Mouse (Mus musculus): ENCODE measurements around the gene Mapk8ip1. TPM values are rescaled to one million over a fixed set of nuclear protein-coding genes. Genes with fewer than 3 reads are reported as not detected.

Gene Mapk8ip1
- polyA plus RNA-seq, 1 experiment from 2014 or later = 18.8 TPM

DNA sequence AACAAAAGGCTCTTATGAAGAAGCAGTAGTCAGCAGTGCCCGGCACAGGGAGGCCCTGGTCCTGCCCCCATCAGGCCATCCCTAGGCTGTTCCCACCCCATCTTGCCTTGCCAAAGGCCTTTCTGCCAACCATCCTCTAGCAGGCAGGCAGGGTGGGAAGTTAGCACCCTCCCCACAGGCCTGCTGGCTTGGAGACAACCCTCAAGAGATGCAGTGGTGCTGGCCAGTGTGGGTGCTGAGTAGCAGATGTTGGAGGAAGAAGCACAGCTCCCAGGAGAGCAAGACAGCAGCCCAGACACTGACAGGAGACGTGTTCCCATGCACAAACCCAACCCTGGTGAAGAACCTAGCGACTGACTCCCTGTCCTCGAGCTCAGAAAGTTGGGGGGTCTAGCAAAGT lies 13.4 kb downstream of the Mapk8ip1 start:
- Histone ChIP-seq H3K4me3 (ENCODE audit: low read depth, low read length) (no peak overlapping the region; the same call in 1 of the 2 replicates), H3K9me3 (replicated peaks; ENCODE audit: control insufficient read depth, low read length) (no peaks in the 10 kb centered on the region)

DNA sequence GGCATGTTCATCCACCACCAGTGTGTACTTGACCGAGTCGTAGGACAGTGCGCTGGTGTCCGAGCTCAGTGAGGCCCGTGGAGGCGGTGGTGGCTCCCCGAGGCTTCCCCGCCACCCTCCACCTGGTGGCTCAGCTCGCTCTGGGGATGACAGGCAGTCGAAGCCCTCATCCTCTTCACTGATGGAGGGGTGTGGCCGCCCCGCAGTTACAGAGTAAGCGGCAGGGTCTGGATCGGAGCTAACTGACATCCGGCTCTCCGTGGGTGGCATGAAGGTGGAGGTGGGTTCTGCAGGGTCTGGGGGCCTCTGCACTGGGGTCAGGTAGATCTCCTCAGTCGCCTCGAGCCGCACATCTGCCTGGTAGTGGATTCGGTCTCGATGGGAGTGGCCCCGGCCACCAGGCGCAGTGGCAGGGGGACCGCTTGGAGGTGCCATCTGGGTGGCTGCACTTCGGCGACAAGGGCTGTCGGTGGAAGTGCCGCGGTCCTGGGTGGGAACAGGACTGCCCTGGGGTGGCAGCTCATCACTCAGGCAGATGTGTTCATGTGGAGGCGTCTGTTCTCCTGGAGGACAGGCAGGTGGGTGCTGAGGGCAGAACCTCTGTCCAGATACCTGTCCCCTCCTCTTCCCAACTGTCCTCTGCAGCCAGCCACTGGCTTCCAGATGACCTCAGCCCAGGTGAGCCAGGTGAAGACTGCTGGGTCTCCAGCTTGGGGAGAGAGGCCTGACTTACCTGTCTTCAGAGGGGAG lies 14.1 kb downstream of the Mapk8ip1 start:
- Histone ChIP-seq H3K4me2 (ENCODE audit: low read depth, low read length) (no peak overlapping the region), H3K27ac (replicated peaks; ENCODE audit: low read depth, low read length) (no peak overlapping the region), H3K36me3 (replicated peaks; ENCODE audit: control insufficient read depth, insufficient read depth, low read depth, low read length) (peaks cover 4% of the 10 kb centered on the region; the same call in 1 of the 2 replicates), H3K4me1 (ENCODE audit: control insufficient read depth, insufficient read depth, low read length) (peaks cover 15% of the 10 kb centered on the region), H3K9me3 (replicated peaks; ENCODE audit: control insufficient read depth, low read length) (no peaks in the 10 kb centered on the region), H3K27me3 (ENCODE audit: control insufficient read depth, insufficient read depth, low read length) (no peaks in the 10 kb centered on the region), H3K4me3 (ENCODE audit: low read depth, low read length) (no peak overlapping the region), H3K9ac (replicated peaks; ENCODE audit: low read length) (no peak overlapping the region)
- ATAC-seq (replicated peaks; ENCODE audit: insufficient number of reproducible peaks, low FRiP score, low TSS enrichment, low read depth) = no peak
- WGBS = 87% methylated on average over 30 of the region's 30 CpGs
- DNase-seq (ENCODE audit: low spot score) = no peak

More for the DNA sequence above, 13.4 kb downstream of the Mapk8ip1 start:
- Histone ChIP-seq H3K27ac (replicated peaks; ENCODE audit: low read depth, low read length) (no peak overlapping the region), H3K36me3 (replicated peaks; ENCODE audit: control insufficient read depth, insufficient read depth, low read depth, low read length) (peaks cover 4% of the 10 kb centered on the region; the same call in 1 of the 2 replicates), H3K4me2 (ENCODE audit: low read depth, low read length) (no peak overlapping the region), H3K4me1 (ENCODE audit: control insufficient read depth, insufficient read depth, low read length) (peaks cover 15% of the 10 kb centered on the region), H3K27me3 (ENCODE audit: control insufficient read depth, insufficient read depth, low read length) (no peaks in the 10 kb centered on the region), H3K9ac (replicated peaks; ENCODE audit: low read length) (no peak overlapping the region)
- ATAC-seq (replicated peaks; ENCODE audit: insufficient number of reproducible peaks, low FRiP score, low TSS enrichment, low read depth) = no peak
- no peak for DNase-seq (ENCODE audit: low spot score)
- 62% methylated on average over 4 of the region's 4 CpGs for WGBS

DNA sequence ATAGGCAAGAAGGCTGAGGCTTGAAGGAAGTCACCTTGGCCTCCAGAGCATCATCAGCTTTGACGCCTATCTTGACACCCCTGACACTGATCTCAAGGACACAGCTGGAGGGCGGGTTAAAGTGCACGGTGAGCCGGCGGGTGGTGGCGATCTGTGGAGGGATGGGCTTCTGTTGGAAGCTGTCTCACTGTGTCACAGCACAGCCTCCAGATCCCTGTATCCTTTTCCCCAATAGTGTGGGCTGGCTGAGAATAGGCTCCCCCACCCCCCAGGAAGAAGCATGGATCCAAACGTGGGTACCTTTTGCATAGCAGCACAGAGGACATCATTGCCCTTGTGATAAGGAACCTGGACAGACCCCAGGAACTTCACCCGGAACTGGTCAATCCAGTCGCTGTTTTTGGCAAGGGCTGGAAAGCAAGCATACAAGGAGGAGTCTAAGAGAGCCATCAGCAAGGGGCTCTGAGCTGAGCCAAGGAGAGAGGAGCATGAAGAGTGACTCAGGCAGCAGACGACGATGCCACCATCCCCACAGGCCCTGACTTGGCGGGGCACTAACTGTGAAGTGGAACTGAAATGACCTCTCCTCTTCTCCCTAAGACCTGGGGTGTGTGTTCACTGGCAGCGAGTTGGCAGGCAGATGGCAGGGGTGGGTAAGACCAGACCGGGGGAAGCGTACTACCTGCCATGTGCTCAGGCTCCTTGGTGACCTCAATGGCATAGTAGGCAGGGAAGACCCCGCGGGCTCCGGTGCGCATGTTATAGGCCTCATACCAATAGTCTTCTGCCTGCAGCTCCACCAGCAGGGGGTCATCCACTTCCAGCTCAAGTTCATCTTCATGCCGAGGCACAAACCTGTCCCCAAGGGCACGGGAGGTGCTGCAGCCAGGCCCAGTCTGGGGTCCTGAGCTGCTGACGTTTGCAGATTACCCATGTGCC lies 15.7 kb downstream of the Mapk8ip1 start:
- H3K36me3 ChIP-seq (replicated peaks; ENCODE audit: control insufficient read depth, insufficient read depth, low read depth, low read length) = peaks cover 4% of the 10 kb centered on the region; the same call in 1 of the 2 replicates
- no peak overlapping the region for H3K27ac ChIP-seq (replicated peaks; ENCODE audit: low read depth, low read length)
- no peak for DNase-seq (ENCODE audit: low spot score)
- H3K4me3 ChIP-seq (ENCODE audit: low read depth, low read length) = no peak overlapping the region
- H3K4me2 ChIP-seq (ENCODE audit: low read depth, low read length) = no peak overlapping the region
- no peak for ATAC-seq (replicated peaks; ENCODE audit: insufficient number of reproducible peaks, low FRiP score, low TSS enrichment, low read depth)
- WGBS = 79% methylated on average over 22 of the region's 22 CpGs
- H3K9me3 ChIP-seq (replicated peaks; ENCODE audit: control insufficient read depth, low read length) = no peaks in the 10 kb centered on the region
- no peak overlapping the region for H3K9ac ChIP-seq (replicated peaks; ENCODE audit: low read length)
- peaks cover 9% of the 10 kb centered on the region for H3K4me1 ChIP-seq (ENCODE audit: control insufficient read depth, insufficient read depth, low read length)
- H3K27me3 ChIP-seq (ENCODE audit: control insufficient read depth, insufficient read depth, low read length) = no peaks in the 10 kb centered on the region

DNA sequence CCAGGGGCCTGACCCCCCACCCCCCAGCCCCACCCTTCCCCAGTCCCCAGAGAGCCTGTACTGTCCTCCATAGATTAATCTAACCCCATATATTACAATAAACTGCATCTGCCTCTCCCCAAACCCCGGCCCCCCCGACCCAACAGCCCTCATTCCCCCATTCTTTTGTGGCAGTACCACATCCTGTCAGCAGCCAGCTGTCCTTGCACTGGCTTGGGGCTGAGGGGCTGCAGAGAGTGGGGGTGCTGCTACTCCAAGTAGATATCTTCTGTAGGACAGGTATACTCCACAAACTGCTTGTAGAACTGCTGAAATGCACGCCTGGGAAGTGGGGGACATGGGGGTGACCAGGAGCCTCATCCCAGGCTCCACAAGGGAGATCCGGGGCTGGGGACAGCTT lies 17.0 kb downstream of the Mapk8ip1 start:
- no peaks in the 10 kb centered on the region for H3K27me3 ChIP-seq (ENCODE audit: control insufficient read depth, insufficient read depth, low read length)
- no peak overlapping the region for H3K27ac ChIP-seq (replicated peaks; ENCODE audit: low read depth, low read length)
- no peak for DNase-seq (ENCODE audit: low spot score)
- H3K4me2 ChIP-seq (ENCODE audit: low read depth, low read length) = no peak overlapping the region
- no peak overlapping the region for H3K9ac ChIP-seq (replicated peaks; ENCODE audit: low read length)
- H3K4me3 ChIP-seq (ENCODE audit: low read depth, low read length) = no peak overlapping the region
- WGBS = 78% methylated on average over 4 of the region's 4 CpGs
- H3K9me3 ChIP-seq (replicated peaks; ENCODE audit: control insufficient read depth, low read length) = no peaks in the 10 kb centered on the region
- H3K36me3 ChIP-seq (replicated peaks; ENCODE audit: control insufficient read depth, insufficient read depth, low read depth, low read length) = peaks cover 4% of the 10 kb centered on the region; the same call in 1 of the 2 replicates
- no peak for ATAC-seq (replicated peaks; ENCODE audit: insufficient number of reproducible peaks, low FRiP score, low TSS enrichment, low read depth)
- H3K4me1 ChIP-seq (ENCODE audit: control insufficient read depth, insufficient read depth, low read length) = peaks cover 4% of the 10 kb centered on the region

DNA sequence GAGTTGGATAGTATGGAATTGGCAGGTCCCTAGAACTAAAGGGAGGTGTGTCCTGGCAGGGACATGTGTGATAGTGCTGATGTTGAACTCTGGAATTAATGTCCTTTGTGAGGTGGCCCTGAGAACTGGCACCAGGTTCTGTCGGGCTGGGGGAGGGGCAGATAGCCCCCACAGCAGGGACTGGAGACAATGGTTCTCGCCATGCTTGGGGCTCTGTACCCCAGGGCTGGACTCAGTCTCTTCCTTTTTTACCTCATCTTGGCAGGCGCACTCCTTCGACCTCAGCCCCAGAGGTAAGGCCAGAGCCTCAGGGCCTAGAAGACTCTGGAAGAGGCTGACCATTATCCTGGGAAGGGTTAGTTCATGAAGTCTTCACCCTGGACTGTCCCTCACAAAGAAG lies 18.3 kb downstream of the Mapk8ip1 start:
- ATAC-seq (replicated peaks; ENCODE audit: insufficient number of reproducible peaks, low FRiP score, low TSS enrichment, low read depth) (no peak), DNase-seq (ENCODE audit: low spot score) (no peak)
- Histone ChIP-seq H3K27me3 (ENCODE audit: control insufficient read depth, insufficient read depth, low read length) (no peaks in the 10 kb centered on the region), H3K9ac (replicated peaks; ENCODE audit: low read length) (no peak overlapping the region), H3K4me1 (ENCODE audit: control insufficient read depth, insufficient read depth, low read length) (no peaks in the 10 kb centered on the region), H3K4me2 (ENCODE audit: low read depth, low read length) (no peak overlapping the region), H3K4me3 (ENCODE audit: low read depth, low read length) (no peak overlapping the region), H3K9me3 (replicated peaks; ENCODE audit: control insufficient read depth, low read length) (no peaks in the 10 kb centered on the region), H3K27ac (replicated peaks; ENCODE audit: low read depth, low read length) (no peak overlapping the region), H3K36me3 (replicated peaks; ENCODE audit: control insufficient read depth, insufficient read depth, low read depth, low read length) (peaks cover 4% of the 10 kb centered on the region; the same call in 1 of the 2 replicates)
- WGBS = 82% methylated on average over 4 of the region's 4 CpGs

DNA sequence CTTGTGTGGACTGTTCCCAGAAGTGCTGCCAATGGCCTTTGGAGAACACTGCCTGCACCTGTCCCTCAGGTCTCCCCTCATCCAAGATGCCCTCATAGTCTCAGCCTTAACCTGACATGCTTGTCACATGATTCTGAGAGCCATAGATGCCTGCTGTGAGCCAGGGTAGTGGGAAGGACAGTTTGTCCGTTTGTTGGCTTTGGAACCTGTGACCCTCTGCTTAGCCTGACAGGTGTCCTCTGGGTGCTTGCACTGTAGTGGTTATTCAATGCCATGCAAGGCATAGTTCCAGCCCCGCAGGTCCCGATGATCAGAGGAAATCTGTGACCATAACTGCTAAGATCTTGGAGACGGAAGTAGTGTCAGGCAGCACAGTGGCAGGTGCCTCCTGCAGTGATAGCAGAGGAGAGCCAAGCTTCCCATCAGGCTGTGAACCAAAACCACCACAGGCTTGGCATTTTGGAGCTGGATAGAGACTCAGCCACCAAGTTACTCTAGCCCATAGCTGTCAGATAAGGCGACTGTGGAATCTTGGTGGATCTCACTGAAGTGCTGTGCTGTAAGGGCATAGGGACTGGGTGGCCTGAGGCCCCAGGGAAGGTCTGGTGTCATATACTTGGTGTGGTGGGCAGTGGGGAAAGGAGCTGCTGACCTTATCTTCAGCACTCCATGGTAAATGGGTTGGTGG lies 19.0 kb downstream of the Mapk8ip1 start, which contains the start of gene 1700029I15Rik:
Gene 1700029I15Rik, plus strand, starts transcription at position 638 of the 688 bp plus-strand sequence.
- no peak for ATAC-seq (replicated peaks; ENCODE audit: insufficient number of reproducible peaks, low FRiP score, low TSS enrichment, low read depth)
- Histone ChIP-seq H3K4me3 (ENCODE audit: low read depth, low read length) (no peak within 1 kb of the TSS), H3K4me2 (ENCODE audit: low read depth, low read length) (no peak within 1 kb of the TSS), H3K27me3 (ENCODE audit: control insufficient read depth, insufficient read depth, low read length) (no peaks in the 10 kb centered on the region), H3K4me1 (ENCODE audit: control insufficient read depth, insufficient read depth, low read length) (no peaks in the 10 kb centered on the region), H3K9ac (replicated peaks; ENCODE audit: low read length) (no peak within 1 kb of the TSS), H3K36me3 (replicated peaks; ENCODE audit: control insufficient read depth, insufficient read depth, low read depth, low read length) (peaks cover 4% of the 10 kb centered on the region; the same call in 1 of the 2 replicates), H3K9me3 (replicated peaks; ENCODE audit: control insufficient read depth, low read length) (no peaks in the 10 kb centered on the region), H3K27ac (replicated peaks; ENCODE audit: low read depth, low read length) (no peak within 1 kb of the TSS)
- 84% methylated on average over 5 of the region's 5 CpGs for WGBS
- DNase-seq (ENCODE audit: low spot score) = no peak

DNA sequence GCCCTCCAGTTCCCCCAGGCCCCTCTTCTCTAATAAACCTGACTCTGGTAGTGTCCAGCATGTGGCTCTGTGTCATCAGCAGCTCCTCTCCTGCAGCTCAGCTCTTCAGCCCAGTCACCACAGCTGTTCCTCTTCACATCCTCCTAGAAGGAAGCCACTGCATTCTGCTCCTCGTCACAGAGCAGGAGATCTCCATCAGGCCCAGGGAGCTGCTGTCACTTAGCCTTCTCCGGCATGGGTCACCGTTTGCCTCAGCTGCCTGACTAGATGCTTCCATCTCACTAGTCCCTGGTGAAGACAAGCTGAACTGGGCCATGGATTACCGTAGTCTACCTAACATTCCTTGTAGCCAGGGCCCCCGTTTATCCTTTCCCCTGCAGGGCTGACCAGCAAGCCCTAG lies 19.9 kb downstream of the Mapk8ip1 start:
- ATAC-seq (replicated peaks; ENCODE audit: insufficient number of reproducible peaks, low FRiP score, low TSS enrichment, low read depth) = no peak
- Histone ChIP-seq H3K4me2 (ENCODE audit: low read depth, low read length) (no peak overlapping the region), H3K36me3 (replicated peaks; ENCODE audit: control insufficient read depth, insufficient read depth, low read depth, low read length) (peaks cover 4% of the 10 kb centered on the region; the same call in 1 of the 2 replicates), H3K4me3 (ENCODE audit: low read depth, low read length) (no peak overlapping the region), H3K4me1 (ENCODE audit: control insufficient read depth, insufficient read depth, low read length) (peaks cover 2% of the 10 kb centered on the region; the same call in 1 of the 2 replicates), H3K9me3 (replicated peaks; ENCODE audit: control insufficient read depth, low read length) (no peaks in the 10 kb centered on the region), H3K9ac (replicated peaks; ENCODE audit: low read length) (no peak overlapping the region), H3K27ac (replicated peaks; ENCODE audit: low read depth, low read length) (no peak overlapping the region), H3K27me3 (ENCODE audit: control insufficient read depth, insufficient read depth, low read length) (no peaks in the 10 kb centered on the region)
- no peak for DNase-seq (ENCODE audit: low spot score)
- WGBS = 88% methylated on average over 5 of the region's 5 CpGs
